Mouse (Mus musculus): ENCODE measurements around the gene Atxn2.

Atxn2 gene

GRCm38 (mm10) chr5:121856740-121857139, 145.6 kb downstream of the Atxn2 start:
- DNase-seq (ENCODE audit: low read depth), result no peak

- no peak for DNase-seq (ENCODE audit: low read depth)
Observed at GRCm38 (mm10) chr5:121858427-121858826, 147.3 kb downstream of the Atxn2 start.

- DNase-seq (ENCODE audit: low read depth), result no peak
Observed at GRCm38 (mm10) chr5:121861964-121862363, 150.8 kb downstream of the Atxn2 start.

GRCm38 (mm10) chr5:121864330-121864729, 153.2 kb downstream of the Atxn2 start:
- DNase-seq (ENCODE audit: low read depth), result no peak
